Mouse (Mus musculus) liver, embryonic 14.5 days (tissue): ENCODE measurements around the gene Sorcs2. TPM values are rescaled to one million over a fixed set of nuclear protein-coding genes. Genes with fewer than 3 reads are reported as not detected.

ENCODE experiments used
- ATAC-seq: fragments of 200-750 bp; cut with Nextera tagmentation; 2 replicates; pipeline ENCODE4 v1.8.0; 2017; ENCODE audit warnings: moderate number of reproducible peaks, mild to moderate bottlenecking, moderate library complexity; ENCODE audit not compliant: insufficient read depth
- DNase-seq, 3 experiments: peaks; one replicate each; pipeline ENCODE4 v3.0.0-alpha.2; 2012 to 2013; ENCODE audit warnings: low read depth in 3 of 3, low spot score in 3 of 3
- H3K27ac ChIP-seq: fragments of 300-500 bp; sonication (generic); 2 replicates; pipeline ENCODE4 v1.5.1; 2014; ENCODE audit warnings: moderate library complexity, mild to moderate bottlenecking, control low read depth, inconsistent platforms
- H3K27me3 ChIP-seq: fragments of 300-500 bp; sonication (generic); 2 replicates; pipeline ENCODE4 v1.6.1; 2014; ENCODE audit warnings: mild to moderate bottlenecking, low read length, moderate library complexity; ENCODE audit not compliant: control insufficient read depth, insufficient read depth
- H3K36me3 ChIP-seq: fragments of 300-500 bp; sonication (generic); replicated peaks from 2 replicates; pipeline ENCODE4 v1.6.1; 2014; ENCODE audit warnings: low read depth; ENCODE audit not compliant: control insufficient read depth, insufficient read depth
- H3K4me1 ChIP-seq, 2 experiments: fragments of 200-500 bp in 1 of 2; fragments of 300-500 bp in 1 of 2; sonication (generic) in 1 of 2; replicated peaks; 2 replicates each; pipeline ENCODE4 v1.6.1; 2012 to 2014; ENCODE audit warnings: antibody characterized with exemption in 1 of 2, inconsistent platforms in 1 of 2, low read length in 1 of 2; ENCODE audit not compliant: control insufficient read depth in 2 of 2, insufficient read depth in 2 of 2
- H3K4me2 ChIP-seq: fragments of 300-500 bp; sonication (generic); 2 replicates; pipeline ENCODE4 v1.6.1; 2014; ENCODE audit warnings: low read depth, mild to moderate bottlenecking, control low read depth, moderate library complexity
- H3K4me3 ChIP-seq, 2 experiments: fragments of 200-500 bp in 1 of 2; fragments of 300-500 bp in 1 of 2; sonication (generic) in 1 of 2; 2 replicates each; pipeline ENCODE4 v1.5.1; 2012 to 2014; ENCODE audit warnings: low read depth in 2 of 2, low read length in 2 of 2, mild to moderate bottlenecking in 2 of 2, control low read depth in 1 of 2, inconsistent platforms in 1 of 2, moderate library complexity in 1 of 2; ENCODE audit not compliant: insufficient read depth in 1 of 2
- H3K9ac ChIP-seq: fragments of 300-500 bp; sonication (generic); replicated peaks from 2 replicates; pipeline ENCODE4 v1.6.1; 2014; ENCODE audit warnings: mild to moderate bottlenecking, control low read depth, moderate library complexity
- H3K9me3 ChIP-seq: fragments of 300-500 bp; sonication (generic); 2 replicates; pipeline ENCODE4 v1.6.1; 2016; ENCODE audit warnings: low read length, mixed read lengths; ENCODE audit not compliant: control insufficient read depth
- CTCF ChIP-seq: IDR thresholded peaks from 2 replicates; pipeline ENCODE4 v1.5.1; 2016; ENCODE audit warnings: antibody characterized with exemption, low read depth, control low read depth
- EP300 ChIP-seq: IDR thresholded peaks from 2 replicates; pipeline ENCODE4 v1.6.1; 2016; ENCODE audit warnings: antibody characterized with exemption, low read depth
- WGBS: fragments of 180-500 bp; shearing (Covaris S2); extraction: QIAGEN DNeasy Blood & Tissue Kit; methylation state at CpG from one replicate; pipeline ENCODE4 v1.1.7; 2014; ENCODE audit not compliant: insufficient replicate concordance; 5-methylcytosine and 5-hydroxymethylcytosine counted together
- polyA plus RNA-seq, 2 experiments: library from polyadenylated mRNA; depleted of rRNA in 1 of 2; stranded (reverse) in 1 of 2; unstranded in 1 of 2; fragments of >200 nt; fragmentation: Nextera tagmentation in 1 of 2; extraction: Ambion mirVana in 1 of 2; gene quantifications; 2 replicates each; pipeline versions ENCODE4 v1.2.1 to v1.2.3; 2012 to 2014

The Sorcs2 gene
- polyA plus RNA-seq, 2 experiments: 0.17 to 0.33 TPM

GRCm38 (mm10) chr5:36220105-36220504 is 177.8 kb downstream of the Sorcs2 start:
- DNase-seq (no peak), ATAC-seq (no peak)
- Histone ChIP-seq H3K36me3 (no peaks in the 10 kb centered on the region), H3K27ac (no peak overlapping the region), H3K9ac (no peak overlapping the region), H3K9me3 (no peaks in the 10 kb centered on the region), H3K27me3 (no peaks in the 10 kb centered on the region), H3K4me2 (no peak overlapping the region), H3K4me1 (no peaks in the 10 kb centered on the region), H3K4me3 (no peak overlapping the region)
- WGBS: 66% methylated on average over 4 of the region's 4 CpGs
- TF ChIP-seq EP300: no peak
- TF ChIP-seq CTCF: no peak

GRCm38 (mm10) chr5:36213310-36213709 is 184.6 kb downstream of the Sorcs2 start:
- DNase-seq (no peak), ATAC-seq (no peak)
- WGBS: 67% methylated on average over 10 of the region's 10 CpGs

GRCm38 (mm10) chr5:36208803-36209202 is 189.1 kb downstream of the Sorcs2 start:
- H3K27ac ChIP-seq: no peak overlapping the region
- DNase-seq: no peak
- TF ChIP-seq CTCF (no peak), EP300 (no peak)
- H3K27me3 ChIP-seq: no peaks in the 10 kb centered on the region
- no peak overlapping the region for H3K4me3 ChIP-seq
- ATAC-seq: no peak
- WGBS: 60% methylated on average over 3 of the region's 3 CpGs
- no peaks in the 10 kb centered on the region for H3K9me3 ChIP-seq
- no peaks in the 10 kb centered on the region for H3K36me3 ChIP-seq
- no peak overlapping the region for H3K9ac ChIP-seq
- H3K4me1 ChIP-seq: no peaks in the 10 kb centered on the region
- no peak overlapping the region for H3K4me2 ChIP-seq

More at GRCm38 (mm10) chr5:36213310-36213709, 184.6 kb downstream of the Sorcs2 start:
- Histone ChIP-seq H3K9ac (no peak overlapping the region), H3K4me3 (no peak overlapping the region), H3K4me2 (no peak overlapping the region), H3K36me3 (no peaks in the 10 kb centered on the region), H3K27ac (no peak overlapping the region), H3K27me3 (no peaks in the 10 kb centered on the region), H3K9me3 (no peaks in the 10 kb centered on the region), H3K4me1 (no peaks in the 10 kb centered on the region)
- TF ChIP-seq CTCF: no peak
- TF ChIP-seq EP300: no peak

- Histone ChIP-seq H3K4me3 (no peak overlapping the region), H3K27me3 (no peaks in the 10 kb centered on the region)
- no peak for TF ChIP-seq CTCF
- no peak for TF ChIP-seq EP300
Observed at GRCm38 (mm10) chr5:36205397-36205796, 192.5 kb downstream of the Sorcs2 start.

GRCm38 (mm10) chr5:36203916-36204315 is 194.0 kb downstream of the Sorcs2 start, which contains the start of gene Psapl1:
Gene Psapl1, plus strand, starts transcription at chr5:36204021.
- 71% methylated on average over 10 of the region's 10 CpGs for WGBS
- H3K4me3 ChIP-seq: no peak within 1 kb of the TSS
- no peaks in the 10 kb centered on the region for H3K27me3 ChIP-seq
- ATAC-seq (no peak), DNase-seq (no peak)
- H3K9me3 ChIP-seq: no peaks in the 10 kb centered on the region
- H3K27ac ChIP-seq: no peak within 1 kb of the TSS
- TF ChIP-seq EP300 (no peak), CTCF (no peak)
- no peaks in the 10 kb centered on the region for H3K4me1 ChIP-seq
- no peak within 1 kb of the TSS for H3K4me2 ChIP-seq
- H3K36me3 ChIP-seq: no peaks in the 10 kb centered on the region
- no peak within 1 kb of the TSS for H3K9ac ChIP-seq

More at GRCm38 (mm10) chr5:36205397-36205796, 192.5 kb downstream of the Sorcs2 start:
- H3K4me1 ChIP-seq: no peaks in the 10 kb centered on the region
- no peak overlapping the region for H3K9ac ChIP-seq
- no peak overlapping the region for H3K27ac ChIP-seq
- DNase-seq: no peak
- no peak overlapping the region for H3K4me2 ChIP-seq
- WGBS: 70% methylated on average over 11 of the region's 11 CpGs
- H3K9me3 ChIP-seq: no peaks in the 10 kb centered on the region
- no peaks in the 10 kb centered on the region for H3K36me3 ChIP-seq
- no peak for ATAC-seq
